Mouse (Mus musculus) heart, adult 2 months (tissue): ENCODE results near the gene Cenpf. TPM values are rescaled to one million over a fixed set of nuclear protein-coding genes. Genes with fewer than 3 reads are reported as not detected.

ENCODE experiments used
- DNase-seq, 2 experiments: peaks; one replicate each; pipeline ENCODE4 v3.0.0; 2021
- H3K27ac ChIP-seq: fragments of 200-600 bp; 2 replicates; pipeline ENCODE4 v1.8.1; 2022
- H3K27me3 ChIP-seq: fragments of 200-500 bp; 2 replicates; pipeline ENCODE4 v1.6.1; 2012; ENCODE audit warnings: mild to moderate bottlenecking, low read length, inconsistent platforms, mixed read lengths; ENCODE audit not compliant: control insufficient read depth, insufficient read depth
- H3K36me3 ChIP-seq: fragments of 200-500 bp; 2 replicates; pipeline ENCODE4 v1.6.1; 2012; ENCODE audit warnings: low read length, inconsistent platforms; ENCODE audit not compliant: control insufficient read depth, insufficient read depth
- H3K4me1 ChIP-seq: fragments of 200-500 bp; 2 replicates; pipeline ENCODE4 v1.6.1; 2011; ENCODE audit warnings: low read length; ENCODE audit not compliant: control insufficient read depth, insufficient read depth
- H3K4me3 ChIP-seq: fragments of 200-600 bp; 2 replicates; pipeline ENCODE4 v1.8.1; 2022
- H3K79me2 ChIP-seq: fragments of 200-500 bp; replicated peaks from 2 replicates; pipeline ENCODE4 v1.6.1; 2012; ENCODE audit warnings: mild to moderate bottlenecking, inconsistent platforms, low read length, moderate library complexity, mixed read lengths; ENCODE audit not compliant: control insufficient read depth, insufficient read depth
- H3K9ac ChIP-seq: fragments of 200-500 bp; 2 replicates; pipeline ENCODE4 v1.6.1; 2012; ENCODE audit warnings: low read depth, mild to moderate bottlenecking, control low read depth, inconsistent platforms, low read length, mixed read lengths
- CTCF ChIP-seq: fragments of 200-600 bp; IDR thresholded peaks from 2 replicates; pipeline ENCODE4 v1.8.1; 2022; ENCODE audit warnings: antibody characterized with exemption, mild to moderate bottlenecking, moderate library complexity
- EP300 ChIP-seq: fragments of 200-500 bp; IDR thresholded peaks from 2 replicates; pipeline ENCODE4 v1.6.1; 2011; ENCODE audit warnings: low read depth, low read length, control low read depth; ENCODE audit not compliant: insufficient read depth
- POLR2A ChIP-seq: fragments of 200-500 bp; IDR thresholded peaks from 2 replicates; pipeline ENCODE4 v1.6.1; 2011; ENCODE audit warnings: mild to moderate bottlenecking, low read depth, low read length, control low read depth; ENCODE audit not compliant: insufficient read depth
- WGBS: fragments of 180-500 bp; shearing (Covaris S2); methylation state at CpG from one replicate; pipeline ENCODE4 v1.1.7; 2018; 5-methylcytosine and 5-hydroxymethylcytosine counted together
- intact Hi-C: fragments of 180-260 bp; cut with DNase I; formaldehyde crosslinking; loops from one replicate; pipeline ENCODE4 v1.15.1; 2025
- polyA plus RNA-seq: library from polyadenylated mRNA; depleted of rRNA; stranded (reverse); fragments of >200 nt; gene quantifications from 2 replicates; pipeline ENCODE4 v1.2.3, GENCODE M21; 2012
- total RNA-seq, 2 experiments: library from RNA; stranded (reverse); gene quantifications; 2 replicates each; pipeline ENCODE4 v1.2.3; 2021

The Cenpf gene
- total and polyA plus RNA-seq, 3 experiments: 2.0 to 5.5 (median 5.4) TPM

DNA sequence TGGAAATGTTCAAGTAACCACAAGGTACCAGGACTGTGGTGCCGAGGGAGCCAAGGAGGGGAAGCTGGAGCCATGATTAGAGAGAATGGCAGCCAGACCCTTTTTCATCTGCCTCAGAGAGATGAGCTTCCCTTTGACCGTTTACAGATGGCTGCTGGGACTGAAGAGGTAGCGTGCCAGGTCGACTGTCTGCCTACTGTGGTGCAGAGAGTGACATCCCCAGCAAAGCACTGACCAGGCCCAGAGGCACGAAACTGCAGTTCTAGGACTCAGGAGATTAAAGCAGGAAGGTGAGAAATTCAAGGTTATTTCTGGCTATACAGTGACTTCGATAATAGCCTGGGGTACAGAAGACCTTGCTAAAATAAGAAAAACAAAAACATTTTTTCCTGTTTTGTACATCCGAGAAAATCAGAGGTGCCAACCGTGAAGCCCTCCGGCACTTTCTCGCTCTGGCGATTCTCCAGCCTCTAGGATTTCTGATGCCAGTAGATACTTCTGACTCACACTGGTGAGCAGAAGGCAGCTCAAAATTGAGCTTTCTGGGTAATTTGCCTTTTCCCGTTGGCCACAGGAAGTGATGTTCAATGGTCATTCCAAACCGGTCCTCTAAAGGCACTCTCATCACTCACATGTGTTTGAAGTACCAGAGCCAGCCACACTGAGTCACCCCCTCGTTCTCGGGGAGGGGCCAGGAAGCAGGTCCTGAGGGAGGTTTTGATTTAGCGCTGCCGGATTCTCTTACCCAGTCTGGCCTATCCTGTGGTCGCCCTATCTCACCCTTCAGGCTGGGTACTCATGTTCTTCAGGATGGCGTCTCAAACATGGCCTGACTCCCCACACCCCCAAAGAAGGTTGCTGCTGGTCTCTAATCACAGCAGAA, 28.3 kb upstream of the Cenpf start:
- H3K36me3 ChIP-seq: no peaks in the 10 kb centered on the region
- TF ChIP-seq EP300 (no peak), POLR2A (no peak), CTCF (no peak)
- no peak for DNase-seq
- no peaks in the 10 kb centered on the region for H3K79me2 ChIP-seq
- WGBS: 47% methylated on average over 19 of the region's 19 CpGs
- no peaks in the 10 kb centered on the region for H3K27me3 ChIP-seq
- H3K27ac ChIP-seq: no peak overlapping the region
- H3K4me3 ChIP-seq: no peak overlapping the region
- intact Hi-C loops: no loop called here
- H3K4me1 ChIP-seq: no peaks in the 10 kb centered on the region
- H3K9ac ChIP-seq: no peak overlapping the region

DNA sequence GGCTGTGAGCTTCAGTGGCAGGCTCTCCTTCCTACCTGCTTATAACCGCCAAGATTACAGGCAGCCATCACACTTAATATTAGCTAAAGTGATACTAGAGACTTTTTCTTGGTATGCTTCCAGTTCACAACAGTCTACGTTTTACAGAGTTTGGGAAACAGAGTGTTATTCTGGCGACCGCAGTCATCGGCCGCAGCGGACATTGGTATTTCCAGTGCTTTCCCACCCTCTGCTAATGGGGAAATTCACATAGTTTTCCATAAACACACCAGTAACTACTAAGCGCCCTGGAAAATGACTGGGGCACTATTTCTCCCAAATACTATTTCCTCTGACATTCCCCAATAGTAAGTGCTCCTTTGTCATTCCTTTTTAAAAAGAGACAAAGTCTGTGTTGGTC, 21.1 kb upstream of the Cenpf start:
- Histone ChIP-seq H3K4me3 (no peak overlapping the region), H3K27ac (no peak overlapping the region; the same call in 1 of the 2 replicates), H3K27me3 (no peaks in the 10 kb centered on the region), H3K79me2 (no peaks in the 10 kb centered on the region), H3K4me1 (no peaks in the 10 kb centered on the region), H3K36me3 (no peaks in the 10 kb centered on the region), H3K9ac (no peak overlapping the region)
- TF ChIP-seq POLR2A: no peak
- no peak for TF ChIP-seq EP300
- no peak for TF ChIP-seq CTCF
- intact Hi-C loops: no loop called here
- no peak for DNase-seq
- 60% methylated on average over 8 of the region's 8 CpGs for WGBS

DNA sequence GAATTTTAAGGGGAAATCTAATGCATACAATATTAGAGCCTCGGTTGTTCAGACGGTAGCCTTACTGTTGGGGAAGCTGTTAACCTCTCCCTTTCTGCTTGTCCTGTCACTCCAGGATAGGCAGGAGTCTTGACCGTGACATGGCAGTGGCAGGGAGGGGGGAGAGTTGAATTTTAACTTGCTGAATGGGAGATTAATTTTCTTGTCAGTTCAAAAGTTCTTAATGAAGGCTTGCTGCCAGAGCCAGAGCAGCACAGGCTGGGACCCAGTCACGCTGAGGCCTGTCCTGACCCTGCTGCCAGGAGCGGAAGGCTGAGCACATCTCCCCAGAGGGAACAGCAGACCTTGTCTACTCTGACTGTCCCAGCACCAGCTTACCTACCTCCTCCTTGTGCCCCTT, 19.5 kb upstream of the Cenpf start:
- no peaks in the 10 kb centered on the region for H3K79me2 ChIP-seq
- H3K9ac ChIP-seq: no peak overlapping the region
- no peaks in the 10 kb centered on the region for H3K27me3 ChIP-seq
- no peak overlapping the region for H3K27ac ChIP-seq
- no peak for DNase-seq
- TF ChIP-seq CTCF (no peak), EP300 (no peak), POLR2A (no peak)
- 59% methylated on average over 5 of the region's 5 CpGs for WGBS
- H3K4me1 ChIP-seq: no peaks in the 10 kb centered on the region
- H3K4me3 ChIP-seq: no peak overlapping the region
- H3K36me3 ChIP-seq: no peaks in the 10 kb centered on the region
- intact Hi-C loops: no loop called here

DNA sequence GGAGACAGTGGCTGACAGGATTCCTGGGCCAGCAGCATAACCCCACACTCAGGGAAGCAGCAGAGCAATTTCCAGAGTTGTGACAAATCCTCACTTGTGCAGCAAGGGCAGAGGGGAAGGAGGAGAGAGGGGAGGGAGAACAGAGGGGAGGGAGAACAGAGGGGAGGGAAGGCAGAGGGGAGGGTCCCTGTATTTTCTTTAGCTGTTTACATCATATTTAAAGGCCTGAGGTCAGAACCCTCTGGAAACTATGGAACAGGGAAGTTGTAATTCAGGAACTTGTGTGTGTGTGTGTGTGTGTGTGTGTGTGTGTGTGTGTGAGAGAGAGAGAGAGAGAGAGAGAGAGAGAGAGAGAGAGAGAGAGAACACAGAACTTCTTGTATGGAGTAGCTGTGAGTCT, 19.1 kb upstream of the Cenpf start:
- Histone ChIP-seq H3K9ac (no peak overlapping the region), H3K36me3 (no peaks in the 10 kb centered on the region), H3K4me3 (no peak overlapping the region), H3K4me1 (no peaks in the 10 kb centered on the region), H3K79me2 (no peaks in the 10 kb centered on the region), H3K27ac (no peak overlapping the region), H3K27me3 (no peaks in the 10 kb centered on the region)
- no peak for TF ChIP-seq EP300
- no peak for TF ChIP-seq CTCF
- no peak for TF ChIP-seq POLR2A
- intact Hi-C loops: no loop called here
- no peak for DNase-seq

DNA sequence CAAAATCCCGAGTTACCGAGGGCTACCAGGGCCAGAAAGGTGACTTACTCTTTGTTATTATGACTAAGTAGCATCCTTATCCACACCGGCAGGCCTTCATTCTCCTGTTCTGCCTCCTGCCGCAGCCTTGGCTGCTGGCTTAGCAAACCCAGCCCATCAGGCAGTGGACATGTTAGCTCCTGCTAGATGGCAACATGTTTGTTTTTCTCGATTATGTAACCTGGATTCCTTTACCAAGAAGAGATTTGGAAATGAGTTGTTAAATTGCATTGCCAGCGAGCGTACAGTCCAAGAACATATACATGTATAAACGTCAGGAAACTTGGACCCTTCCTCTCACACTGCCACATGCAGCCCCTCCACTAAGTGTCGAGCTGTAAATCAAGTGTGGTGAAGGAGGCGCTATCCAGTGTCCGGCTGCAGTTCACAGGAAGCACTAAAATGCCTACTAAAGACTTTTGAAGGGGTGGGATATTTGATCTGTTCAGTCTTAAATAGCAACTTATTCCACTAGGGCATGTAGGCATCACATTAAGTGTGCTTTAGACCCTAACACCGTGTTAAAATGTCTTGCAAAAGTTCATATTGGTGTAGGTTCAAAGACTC, 18.3 kb upstream of the Cenpf start:
- Histone ChIP-seq H3K4me3 (no peak overlapping the region), H3K9ac (no peak overlapping the region), H3K4me1 (no peaks in the 10 kb centered on the region), H3K27me3 (no peaks in the 10 kb centered on the region), H3K27ac (no peak overlapping the region), H3K36me3 (no peaks in the 10 kb centered on the region), H3K79me2 (no peaks in the 10 kb centered on the region)
- no peak for DNase-seq
- intact Hi-C loops: no loop called here
- WGBS: 85% methylated on average over 12 of the region's 12 CpGs
- TF ChIP-seq POLR2A: no peak
- TF ChIP-seq CTCF: no peak
- no peak for TF ChIP-seq EP300

DNA sequence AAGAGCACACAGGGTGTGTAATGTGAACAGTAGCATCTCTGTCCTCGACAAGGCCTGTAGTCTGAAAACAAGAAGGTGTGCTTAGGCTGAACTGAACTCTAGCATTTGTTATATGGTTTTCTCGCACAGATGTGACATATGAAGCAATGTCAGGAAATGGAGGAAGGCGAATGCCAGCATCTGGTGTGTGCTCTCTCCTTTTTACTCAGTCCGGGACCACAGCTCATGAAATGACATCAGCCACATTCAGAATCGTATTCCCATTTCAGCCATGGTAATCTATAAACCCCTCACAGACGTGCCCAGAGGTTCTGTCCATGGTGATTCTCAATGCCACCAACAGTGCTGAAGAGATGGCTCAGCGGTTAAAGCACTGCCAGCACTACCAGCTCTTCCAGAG, 15.7 kb upstream of the Cenpf start:
- H3K27ac ChIP-seq: no peak overlapping the region
- H3K79me2 ChIP-seq: no peaks in the 10 kb centered on the region
- TF ChIP-seq EP300 (no peak), CTCF (no peak), POLR2A (no peak)
- intact Hi-C loops: loop anchor here (5.0 kb wide), 1 partner anchor 159 kb away; no protein-coding TSS in a partner anchor
- H3K4me1 ChIP-seq: peaks cover 1% of the 10 kb centered on the region
- no peak for DNase-seq
- no peaks in the 10 kb centered on the region for H3K27me3 ChIP-seq
- no peaks in the 10 kb centered on the region for H3K36me3 ChIP-seq
- 76% methylated on average over 7 of the region's 7 CpGs for WGBS
- H3K4me3 ChIP-seq: no peak overlapping the region
- H3K9ac ChIP-seq: no peak overlapping the region
